Mouse (Mus musculus) bone marrow macrophage, adult 2 months (primary cell): Measurements from ENCODE around the gene Nav2.

ENCODE experiments used
- CTCF ChIP-seq: IDR thresholded peaks from 2 replicates; pipeline ENCODE4 v1.5.1; 2012; ENCODE audit warnings: low read depth, mild to moderate bottlenecking, low read length, moderate library complexity
- POLR2A ChIP-seq: IDR thresholded peaks from 2 replicates; pipeline ENCODE4 v1.6.1; 2012; ENCODE audit warnings: mild to moderate bottlenecking, low read depth, low read length, borderline replicate concordance

DNA sequence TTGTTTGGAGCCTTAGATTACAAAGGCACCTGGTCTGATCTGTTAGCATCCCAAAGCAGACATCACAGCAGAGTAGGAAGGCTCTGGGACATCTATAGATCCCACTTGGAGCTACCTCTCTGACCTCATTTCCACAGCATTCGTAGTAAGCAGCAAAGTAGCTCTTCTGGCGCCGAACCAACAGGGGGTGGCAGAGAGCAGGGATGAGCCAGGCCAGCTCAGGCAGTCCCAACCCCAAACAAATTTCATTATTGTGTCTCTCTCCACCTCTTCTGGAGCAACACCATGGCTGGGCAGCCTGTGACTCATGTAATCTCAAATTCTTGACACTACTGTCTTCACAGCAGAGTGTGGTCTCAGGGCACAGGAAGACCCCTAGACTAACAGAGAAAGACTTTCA is 19.8 kb downstream of the Nav2 start:
- TF ChIP-seq CTCF (peak; percentile 78), POLR2A (no peak)
